Mouse (Mus musculus) gastrocnemius, adult 2 months (tissue): Measurements from ENCODE around the gene Tmem203. TPM values are rescaled to one million over a fixed set of nuclear protein-coding genes. Genes with fewer than 3 reads are reported as not detected.

Experiments used
- DNase-seq: peaks from one replicate; pipeline ENCODE4 v3.0.0; 2022
- H3K27ac ChIP-seq: fragments of 200-600 bp; 2 replicates; pipeline ENCODE4 v1.8.1; 2022; ENCODE audit warnings: mild to moderate bottlenecking
- H3K4me3 ChIP-seq: fragments of 200-600 bp; 2 replicates; pipeline ENCODE4 v1.8.1; 2022; ENCODE audit warnings: mild to moderate bottlenecking, moderate library complexity
- CTCF ChIP-seq: fragments of 200-600 bp; IDR thresholded peaks from 2 replicates; pipeline ENCODE4 v1.8.1; 2022; ENCODE audit warnings: antibody characterized with exemption, mild to moderate bottlenecking, moderate library complexity
- intact Hi-C: fragments of 180-260 bp; cut with DNase I; formaldehyde crosslinking; loops from one replicate; pipeline ENCODE4 v1.15.1; 2025
- total RNA-seq, 2 experiments: library from RNA; stranded (reverse); gene quantifications; 2 replicates each; pipeline ENCODE4 v1.2.3; 2021

Tmem203 gene
- total RNA-seq, 2 experiments from 2014 or later: 11.4 to 12.6 TPM

GRCm38 (mm10) chr2:25236614-25237013 is 18.6 kb upstream of the Tmem203 start, which contains the start of gene Rnf224:
Rnf224 (minus strand) TSS chr2:25236787.
- no peak within 1 kb of the TSS for H3K4me3 ChIP-seq
- no peak within 1 kb of the TSS for H3K27ac ChIP-seq
- DNase-seq: no peak
- intact Hi-C loops: no loop called here
- TF ChIP-seq CTCF: no peak

- no peak for DNase-seq
- intact Hi-C loops: no loop called here
- Histone ChIP-seq H3K27ac (no peak overlapping the region), H3K4me3 (no peak overlapping the region)
- no peak for TF ChIP-seq CTCF
Measured at GRCm38 (mm10) chr2:25237522-25237921, 17.7 kb upstream of the Tmem203 start.

- TF ChIP-seq CTCF: no peak
- Histone ChIP-seq H3K27ac (no peak overlapping the region), H3K4me3 (no peak overlapping the region)
- intact Hi-C loops: no loop called here
- no peak for DNase-seq
Measured at GRCm38 (mm10) chr2:25238106-25238505, 17.1 kb upstream of the Tmem203 start.

- Histone ChIP-seq H3K4me3 (no peak overlapping the region), H3K27ac (no peak overlapping the region)
- no peak for TF ChIP-seq CTCF
- intact Hi-C loops: no loop called here
- DNase-seq: no peak
Measured at GRCm38 (mm10) chr2:25239766-25240165, 15.5 kb upstream of the Tmem203 start.

GRCm38 (mm10) chr2:25240310-25240709 is 14.9 kb upstream of the Tmem203 start:
- peak overlapping the region; percentile 71 for H3K27ac ChIP-seq
- TF ChIP-seq CTCF: no peak
- no peak for DNase-seq
- H3K4me3 ChIP-seq: peak overlapping the region; percentile 65
- intact Hi-C loops: no loop called here

GRCm38 (mm10) chr2:25240723-25241437 is 14.4 kb upstream of the Tmem203 start:
- intact Hi-C loops: no loop called here
- TF ChIP-seq CTCF: no peak
- Histone ChIP-seq H3K27ac (peak overlapping the region; percentile 71), H3K4me3 (peak overlapping the region; percentile 65)
- peak; percentile 80 for DNase-seq

GRCm38 (mm10) chr2:25241438-25241775 is 13.8 kb upstream of the Tmem203 start:
- peak overlapping the region; percentile 65 for H3K4me3 ChIP-seq
- no peak for TF ChIP-seq CTCF
- no peak overlapping the region for H3K27ac ChIP-seq
- intact Hi-C loops: no loop called here
- DNase-seq: no peak

GRCm38 (mm10) chr2:25242101-25242506 is 13.1 kb upstream of the Tmem203 start, which contains the start of the genes Rnf208 and Cysrt1:
Rnf208 (plus strand) TSS chr2:25242255.
Cysrt1 (minus strand) TSS chr2:25242452.
- Histone ChIP-seq H3K27ac (peak within 1 kb of the TSS; percentile 71), H3K4me3 (peak within 1 kb of the TSS; percentile 65)
- intact Hi-C loops: no loop called here
- TF ChIP-seq CTCF: no peak
- DNase-seq: no peak

GRCm38 (mm10) chr2:25243342-25243741 is 11.9 kb upstream of the Tmem203 start:
- no peak for TF ChIP-seq CTCF
- intact Hi-C loops: no loop called here

GRCm38 (mm10) chr2:25244144-25244543 is 11.1 kb upstream of the Tmem203 start:
- no peak overlapping the region for H3K4me3 ChIP-seq
- H3K27ac ChIP-seq: no peak overlapping the region
- no peak for DNase-seq
- intact Hi-C loops: no loop called here
- no peak for TF ChIP-seq CTCF

More at GRCm38 (mm10) chr2:25243342-25243741, 11.9 kb upstream of the Tmem203 start:
- Histone ChIP-seq H3K4me3 (no peak overlapping the region), H3K27ac (no peak overlapping the region)
- DNase-seq: no peak

- H3K27ac ChIP-seq: no peak within 1 kb of the TSS
- intact Hi-C loops: no loop called here
- DNase-seq: no peak
- TF ChIP-seq CTCF: no peak
- no peak within 1 kb of the TSS for H3K4me3 ChIP-seq
Measured at GRCm38 (mm10) chr2:25246183-25247072, 8.8 kb upstream of the Tmem203 start, which contains the start of gene AL732309.1. AL732309.1 (minus strand) TSS chr2:25246863.

- intact Hi-C loops: loop anchor here (10.0 kb wide), 1 partner anchor 128 kb away; no protein-coding TSS in a partner anchor
- H3K4me3 ChIP-seq: no peak overlapping the region
- TF ChIP-seq CTCF: peak; percentile 38
- DNase-seq: no peak
- H3K27ac ChIP-seq: no peak overlapping the region
Measured at GRCm38 (mm10) chr2:25252331-25252730, 2.9 kb upstream of the Tmem203 start.
